Mouse (Mus musculus): ENCODE measurements around the gene Mug2. TPM values are rescaled to one million over a fixed set of nuclear protein-coding genes. Genes with fewer than 3 reads are reported as not detected.

Mug2 gene
- polyA plus RNA-seq, 1 experiment, result not detected

DNA sequence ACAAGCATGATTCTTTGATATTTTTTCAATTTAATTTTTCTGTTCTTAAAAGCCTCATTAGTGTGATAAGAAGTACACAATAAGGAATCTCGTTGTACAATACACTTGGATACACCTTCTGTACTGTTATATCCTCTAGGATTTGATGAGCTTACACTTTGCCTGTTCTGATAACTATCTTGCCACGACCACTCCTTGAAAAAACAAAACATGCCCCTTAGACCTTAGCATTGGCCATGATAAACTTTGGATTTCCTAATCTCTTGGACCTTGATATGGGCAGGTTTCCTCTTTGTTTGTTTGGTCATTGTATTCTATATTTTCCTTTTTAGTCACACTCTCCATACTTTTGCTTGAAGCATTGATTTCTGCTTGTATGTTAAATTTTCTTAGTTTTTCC, 123.0 kb downstream of the Mug2 start:
- Histone ChIP-seq H3K4me3 (ENCODE audit: insufficient read depth, poor library complexity, severe bottlenecking) (no peak overlapping the region), H3K79me2 (ENCODE audit: control insufficient read depth, insufficient read depth) (no peaks in the 10 kb centered on the region), H3K79me3 (ENCODE audit: low read depth) (no peaks in the 10 kb centered on the region), H3ac (ENCODE audit: control insufficient read depth, insufficient read length, low read depth) (no peak overlapping the region), H3K36me3 (ENCODE audit: control insufficient read depth, insufficient read depth) (no peaks in the 10 kb centered on the region), H3K27me3 (ENCODE audit: control insufficient read depth, insufficient read depth, insufficient read length) (no peaks in the 10 kb centered on the region)
- TF ChIP-seq MYOG (IDR thresholded peaks at IDR 0.05; ENCODE audit: control insufficient read depth, extremely low read depth, insufficient read length), result no peak
- no peak for TF ChIP-seq USF1 (IDR thresholded peaks at IDR 0.05; ENCODE audit: low read depth)
- TF ChIP-seq MYOD1 (IDR thresholded peaks at IDR 0.05; ENCODE audit: control insufficient read depth, insufficient read length, low read depth), result no peak
- TF ChIP-seq CEBPB (IDR thresholded peaks at IDR 0.05; ENCODE audit: low read depth), result no peak
- no peak for TF ChIP-seq CTCF (IDR thresholded peaks at IDR 0.05; ENCODE audit: control insufficient read depth, insufficient read depth, insufficient read length)
- no peak for TF ChIP-seq FOSL1 (IDR thresholded peaks at IDR 0.05; ENCODE audit: insufficient read depth, low read length, poor library complexity, severe bottlenecking)
- TF ChIP-seq MAX (IDR thresholded peaks at IDR 0.05), result no peak

Other genes with a start within 250 kb of the Mug2 start
- not detected for gene Mug1, start 168.2 kb upstream of the Mug2 start, polyA plus RNA-seq (2012; fragmentation: generic; extraction: Trizol)

Data from C2C12 (cell line).